Mouse (Mus musculus): ENCODE measurements around the gene Pla1a.

DNA sequence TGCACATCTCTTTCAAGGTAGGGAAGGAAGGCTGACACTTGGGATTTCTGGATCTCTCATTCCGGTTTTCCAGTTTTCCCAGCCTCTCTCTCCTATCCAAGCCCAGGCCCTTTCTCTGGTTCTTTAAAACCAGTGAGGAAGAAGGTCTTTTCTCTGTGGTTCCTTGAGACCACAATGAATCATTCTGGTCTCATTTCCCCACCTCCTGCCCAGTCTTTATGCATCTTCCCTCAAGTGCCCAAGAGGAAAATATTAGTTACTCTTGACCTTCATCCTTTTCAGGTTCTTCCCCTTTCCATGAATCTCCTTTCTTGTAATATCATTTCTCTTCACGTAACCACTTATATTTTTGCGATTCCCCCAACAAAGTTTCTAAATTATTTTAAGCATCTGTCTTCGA lies 47.2 kb downstream of the Pla1a start:
- TF ChIP-seq POLR2A (IDR thresholded peaks at IDR 0.05; ENCODE audit: low read depth, low read length), result no peak
- TF ChIP-seq CTCF (conservative IDR thresholded peaks at IDR 0.05; ENCODE audit: insufficient read depth, insufficient read length, low read depth, low read length), result no peak
